12 mouse cellular contexts compared by ENCODE assay signal in the genomic region with DNA sequence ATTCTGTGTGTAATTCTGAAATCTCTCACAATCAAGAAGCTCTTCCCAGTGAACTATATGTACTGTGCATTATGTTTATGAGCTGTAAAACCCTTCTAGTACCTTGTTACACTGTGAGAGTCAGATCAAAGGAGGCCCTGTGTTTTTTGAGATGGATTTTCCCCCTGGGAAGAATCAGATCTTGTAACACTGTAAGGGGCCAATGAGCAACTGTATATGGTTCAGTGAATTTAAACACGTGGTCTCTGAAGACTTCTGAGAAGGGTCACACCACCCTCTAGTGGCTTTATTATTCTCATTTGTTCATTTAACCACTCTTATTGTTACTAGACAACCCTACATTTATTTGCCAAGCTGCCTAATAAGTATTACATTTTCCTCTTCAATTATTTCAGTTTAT.
DNase-seq lines count a peak whose midpoint lies in the region; ATAC-seq and TF ChIP-seq lines count a peak whose summit lies in the region.
"Had no signal": no experiment of that assay in that cellular context is flagged by ENCODE, and none has a peak within 500 bp of the region (broad histone marks: within the 10 kb centered on the region; RNA-seq: fewer than 3 reads in every experiment).

No protein-coding gene starts in this region.

- no peaks in the 10 kb centered on the region for H3K27me3 ChIP-seq in intestine, postnatal 0 days (replicated peaks; ENCODE audit: control insufficient read depth, insufficient read depth, low read length)
- no peaks in the 10 kb centered on the region for H3K27me3 ChIP-seq in intestine, embryonic 15.5 days (replicated peaks)
- H3K27me3 ChIP-seq in midbrain, embryonic 14.5 days (ENCODE audit: control insufficient read depth, insufficient read depth, low read length) = no peaks in the 10 kb centered on the region
- H3K27me3 ChIP-seq in midbrain, embryonic 15.5 days (replicated peaks) = no peaks in the 10 kb centered on the region
- H3K27me3 ChIP-seq in stomach, postnatal 0 days (ENCODE audit: control insufficient read depth, insufficient read depth, low read length) = no peaks in the 10 kb centered on the region

- no peaks in the 10 kb centered on the region for H3K4me1 ChIP-seq in intestine, postnatal 0 days (replicated peaks; ENCODE audit: control insufficient read depth, insufficient read depth, low read length)
- no peaks in the 10 kb centered on the region for H3K4me1 ChIP-seq in intestine, embryonic 15.5 days (replicated peaks)
- H3K4me1 ChIP-seq in midbrain, embryonic 14.5 days (ENCODE audit: control insufficient read depth, insufficient read depth, low read length) = no peaks in the 10 kb centered on the region
- no peaks in the 10 kb centered on the region for H3K4me1 ChIP-seq in midbrain, embryonic 15.5 days
- H3K4me1 ChIP-seq in stomach, postnatal 0 days (replicated peaks; ENCODE audit: control insufficient read depth, insufficient read depth) = no peaks in the 10 kb centered on the region

- TF ChIP-seq CTCF in intestine, postnatal 0 days (IDR thresholded peaks at IDR 0.05; ENCODE audit: low read depth) = 0 out of 2 replicates have a peak, but pooled peaks have one; percentile 26
- TF ChIP-seq CTCF in stomach, postnatal 0 days (IDR thresholded peaks at IDR 0.05; ENCODE audit: low read depth) = peak; percentile 36

- H3K9ac ChIP-seq in intestine, postnatal 0 days (ENCODE audit: low read depth, low read length) = no peak overlapping the region
- H3K9ac ChIP-seq in intestine, embryonic 15.5 days = no peak overlapping the region
- H3K9ac ChIP-seq in midbrain, embryonic 14.5 days (replicated peaks; ENCODE audit: low read length) = no peak overlapping the region
- H3K9ac ChIP-seq in midbrain, embryonic 15.5 days = no peak overlapping the region
- H3K9ac ChIP-seq in stomach, postnatal 0 days (ENCODE audit: low read length) = no peak overlapping the region
- H3K9ac ChIP-seq: liver, embryonic 14.5 days had no signal

- TF ChIP-seq EP300 in stomach, postnatal 0 days (optimal IDR thresholded peaks at IDR 0.05) = no peak

- H3K9me3 ChIP-seq in intestine, postnatal 0 days (ENCODE audit: control insufficient read depth) = no peaks in the 10 kb centered on the region
- H3K9me3 ChIP-seq in intestine, embryonic 15.5 days = no peaks in the 10 kb centered on the region
- H3K9me3 ChIP-seq in midbrain, embryonic 14.5 days (ENCODE audit: control insufficient read depth, low read length) = no peaks in the 10 kb centered on the region
- H3K9me3 ChIP-seq in midbrain, embryonic 15.5 days = no peaks in the 10 kb centered on the region
- no peaks in the 10 kb centered on the region for H3K9me3 ChIP-seq in stomach, postnatal 0 days (ENCODE audit: control insufficient read depth, low read length)

- H3K4me3 ChIP-seq in intestine, postnatal 0 days (ENCODE audit: low read depth, low read length) = no peak overlapping the region
- H3K4me3 ChIP-seq in intestine, embryonic 15.5 days (replicated peaks) = no peak overlapping the region
- H3K4me3 ChIP-seq in midbrain, embryonic 14.5 days (replicated peaks; ENCODE audit: low read depth, low read length) = no peak overlapping the region
- no peak overlapping the region for H3K4me3 ChIP-seq in midbrain, embryonic 15.5 days
- H3K4me3 ChIP-seq in stomach, postnatal 0 days (ENCODE audit: low read depth, low read length) = no peak overlapping the region

- ATAC-seq in intestine, postnatal 0 days = no peak
- no peak for ATAC-seq in intestine, embryonic 15.5 days
- no peak for ATAC-seq in midbrain, embryonic 14.5 days (ENCODE audit: low FRiP score, low TSS enrichment)
- no peak for ATAC-seq in midbrain, embryonic 15.5 days (replicated peaks)
- ATAC-seq in stomach, postnatal 0 days (ENCODE audit: low FRiP score, low TSS enrichment) = no peak
- no peak for ATAC-seq in activated CD4-positive, CD25-positive, alpha-beta regulatory T cell, adult 4 months

- DNase-seq in midbrain, embryonic 14.5 days = peak; percentile 11
- DNase-seq in embryo, embryonic 10.5 days (ENCODE audit: low spot score) = peak; percentile 45
- no peak for DNase-seq in stomach, postnatal 0 days (ENCODE audit: low spot score)
- DNase-seq in ovary, adult 18-20 months (ENCODE audit: low spot score) = no peak
- DNase-seq: cerebellum, adult 11 months; gastrocnemius, postnatal 25 days; heart, postnatal 14 days had no signal

- no peak overlapping the region for H3K27ac ChIP-seq in intestine, postnatal 0 days (ENCODE audit: low read depth, low read length)
- no peak overlapping the region for H3K27ac ChIP-seq in intestine, embryonic 15.5 days
- H3K27ac ChIP-seq in midbrain, embryonic 14.5 days (replicated peaks; ENCODE audit: low read depth, low read length) = no peak overlapping the region
- H3K27ac ChIP-seq in midbrain, embryonic 15.5 days = no peak overlapping the region
- H3K27ac ChIP-seq in stomach, postnatal 0 days (replicated peaks) = no peak overlapping the region
- H3K27ac ChIP-seq: liver, embryonic 14.5 days had no signal

- WGBS in intestine, postnatal 0 days = 6% methylated on average over 1 of the region's 1 CpGs
- 6% methylated on average over 1 of the region's 1 CpGs for WGBS in intestine, embryonic 15.5 days
- WGBS in midbrain, embryonic 14.5 days = 10% methylated on average over 1 of the region's 1 CpGs
- WGBS in midbrain, embryonic 15.5 days = 10% methylated on average over 1 of the region's 1 CpGs
- WGBS in stomach, postnatal 0 days = 12% methylated on average over 1 of the region's 1 CpGs

- H3K36me3 ChIP-seq in intestine, postnatal 0 days (ENCODE audit: control insufficient read depth, insufficient read depth) = no peaks in the 10 kb centered on the region
- H3K36me3 ChIP-seq in intestine, embryonic 15.5 days = no peaks in the 10 kb centered on the region
- no peaks in the 10 kb centered on the region for H3K36me3 ChIP-seq in midbrain, embryonic 14.5 days (ENCODE audit: control insufficient read depth, insufficient read depth, low read length)
- H3K36me3 ChIP-seq in midbrain, embryonic 15.5 days (replicated peaks) = no peaks in the 10 kb centered on the region
- H3K36me3 ChIP-seq in stomach, postnatal 0 days (ENCODE audit: control insufficient read depth, insufficient read depth, low read length) = no peaks in the 10 kb centered on the region

- H3K4me2 ChIP-seq in intestine, postnatal 0 days (replicated peaks; ENCODE audit: low read depth) = no peak overlapping the region
- no peak overlapping the region for H3K4me2 ChIP-seq in intestine, embryonic 15.5 days (replicated peaks)
- no peak overlapping the region for H3K4me2 ChIP-seq in midbrain, embryonic 14.5 days (ENCODE audit: low read length)
- H3K4me2 ChIP-seq in midbrain, embryonic 15.5 days = no peak overlapping the region
- no peak overlapping the region for H3K4me2 ChIP-seq in stomach, postnatal 0 days (replicated peaks; ENCODE audit: low read depth)

Comparison
In these comparisons a context has a peak if more than half of its experiments do, and no peak if none do; other contexts are left out.
1. DNase-seq: peak in midbrain, embryonic 14.5 days (single experiment) and embryo, embryonic 10.5 days (single experiment); none in stomach, postnatal 0 days (single experiment) and ovary, adult 18-20 months (single experiment).